Mouse (Mus musculus) intestine, embryonic 15.5 days (tissue): ENCODE measurements around the gene Ghr. TPM values are rescaled to one million over a fixed set of nuclear protein-coding genes. Genes with fewer than 3 reads are reported as not detected.
A peak's percentile ranks its signal among the peaks of the same experiment; 100 is the strongest.

Experiments
- ATAC-seq: fragments of 200-750 bp; cut with Nextera tagmentation; 2 replicates; pipeline ENCODE4 v1.8.0; 2017; ENCODE audit warnings: moderate TSS enrichment, moderate library complexity
- H3K27ac ChIP-seq: fragments of 300-500 bp; sonication (generic); 2 replicates; pipeline ENCODE4 v1.5.1; 2015; ENCODE audit warnings: mild to moderate bottlenecking, inconsistent platforms
- H3K27me3 ChIP-seq: fragments of 300-500 bp; sonication (generic); replicated peaks from 2 replicates; pipeline ENCODE4 v1.6.1; 2015; ENCODE audit warnings: inconsistent platforms
- H3K36me3 ChIP-seq: fragments of 300-500 bp; sonication (generic); 2 replicates; pipeline ENCODE4 v1.6.1; 2015; ENCODE audit warnings: inconsistent platforms
- H3K4me1 ChIP-seq: fragments of 300-500 bp; sonication (generic); replicated peaks from 2 replicates; pipeline ENCODE4 v1.6.1; 2015; ENCODE audit warnings: inconsistent platforms
- H3K4me2 ChIP-seq: fragments of 300-500 bp; sonication (generic); replicated peaks from 2 replicates; pipeline ENCODE4 v1.6.1; 2015; ENCODE audit warnings: mild to moderate bottlenecking, inconsistent platforms
- H3K4me3 ChIP-seq: fragments of 300-500 bp; sonication (generic); replicated peaks from 2 replicates; pipeline ENCODE4 v1.5.1; 2015; ENCODE audit warnings: inconsistent platforms
- H3K9ac ChIP-seq: fragments of 300-500 bp; sonication (generic); 2 replicates; pipeline ENCODE4 v1.6.1; 2015; ENCODE audit warnings: inconsistent platforms
- H3K9me3 ChIP-seq: fragments of 300-500 bp; sonication (generic); 2 replicates; pipeline ENCODE4 v1.6.1; 2016; ENCODE audit warnings: inconsistent platforms
- whole genome bisulfite sequencing: fragments of 180-500 bp; shearing (Covaris S2); methylation state at CpG from one replicate; pipeline ENCODE4 v1.1.7; 2015; 5-methylcytosine and 5-hydroxymethylcytosine counted together
- polyA plus RNA-seq: library from polyadenylated mRNA; unstranded; fragments of >200 nt; fragmentation: Nextera tagmentation; extraction: Ambion mirVana; gene quantifications from 2 replicates; pipeline ENCODE4 v1.2.1, GENCODE M21; 2015

Ghr gene
- polyA plus RNA-seq, 1 experiment from 2014 or later, result 111 TPM

- H3K4me1 ChIP-seq, result peaks cover 4% of the 10 kb centered on the region; the same call in 1 of the 2 replicates
- H3K9me3 ChIP-seq, result no peaks in the 10 kb centered on the region
- WGBS, result 76% methylated on average over 3 of the region's 3 CpGs
- H3K36me3 ChIP-seq, result no peaks in the 10 kb centered on the region
- no peaks in the 10 kb centered on the region for H3K27me3 ChIP-seq
- no peak overlapping the region for H3K27ac ChIP-seq
- no peak overlapping the region for H3K4me3 ChIP-seq
- no peak for ATAC-seq
- H3K9ac ChIP-seq, result no peak overlapping the region
- H3K4me2 ChIP-seq, result no peak overlapping the region
Observed at GRCm38 (mm10) chr15:3509089-3509488, 74.2 kb downstream of the Ghr start.

- H3K4me2 ChIP-seq, result no peak overlapping the region
- ATAC-seq, result no peak
- H3K27ac ChIP-seq, result no peak overlapping the region
- H3K27me3 ChIP-seq, result no peaks in the 10 kb centered on the region
- H3K36me3 ChIP-seq, result no peaks in the 10 kb centered on the region
- H3K9me3 ChIP-seq, result no peaks in the 10 kb centered on the region
- H3K4me3 ChIP-seq, result no peak overlapping the region
- no peak overlapping the region for H3K9ac ChIP-seq
- peaks cover 4% of the 10 kb centered on the region; the same call in 1 of the 2 replicates for H3K4me1 ChIP-seq
- 87% methylated on average over 2 of the region's 2 CpGs for WGBS
Observed at GRCm38 (mm10) chr15:3507329-3507728, 76.0 kb downstream of the Ghr start.

DNA sequence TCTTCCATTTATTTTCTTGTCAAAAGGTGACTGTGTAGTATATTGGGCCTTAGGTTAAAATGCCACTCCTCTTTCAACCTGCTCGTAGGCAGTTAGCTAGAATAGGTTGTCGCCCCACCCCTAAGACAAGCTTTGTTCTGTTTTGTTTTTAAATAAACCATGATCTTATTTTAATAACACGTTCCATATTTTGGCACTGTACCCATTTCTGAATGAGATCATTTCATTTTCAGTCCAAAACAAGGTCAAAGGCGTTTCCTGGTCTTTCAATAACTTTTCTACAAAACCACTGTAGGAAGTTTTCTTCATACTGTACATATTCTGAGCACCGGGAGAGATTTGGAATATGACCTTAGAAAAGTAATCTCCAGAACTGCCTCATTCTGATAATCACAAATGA lies 78.6 kb downstream of the Ghr start:
- H3K27ac ChIP-seq, result no peak overlapping the region
- H3K4me1 ChIP-seq, result peaks cover 4% of the 10 kb centered on the region; the same call in 1 of the 2 replicates
- no peaks in the 10 kb centered on the region for H3K27me3 ChIP-seq
- no peaks in the 10 kb centered on the region for H3K36me3 ChIP-seq
- ATAC-seq, result no peak
- 75% methylated on average over 5 of the region's 5 CpGs for WGBS
- no peak overlapping the region for H3K4me2 ChIP-seq
- H3K9me3 ChIP-seq, result no peaks in the 10 kb centered on the region
- no peak overlapping the region for H3K9ac ChIP-seq
- no peak overlapping the region for H3K4me3 ChIP-seq

DNA sequence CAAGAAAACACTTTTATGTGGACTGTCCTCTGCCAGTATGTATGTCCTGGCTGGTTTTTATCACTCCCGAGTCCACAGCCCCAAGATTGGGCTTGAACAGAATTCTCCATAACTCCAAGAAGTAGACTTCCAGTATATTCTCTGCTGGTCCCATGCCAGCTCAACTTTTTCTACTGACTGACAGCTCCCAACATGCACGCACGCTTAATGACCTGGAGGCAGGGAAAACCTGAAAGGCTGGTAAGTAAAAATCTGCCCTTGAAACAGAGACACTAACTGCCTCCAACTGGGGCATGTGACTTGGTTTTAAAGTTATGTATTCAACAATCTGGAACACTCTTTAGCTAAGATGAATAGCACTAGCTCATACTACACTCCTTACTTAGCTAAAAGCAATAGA lies 81.6 kb downstream of the Ghr start:
- H3K27me3 ChIP-seq, result no peaks in the 10 kb centered on the region
- H3K4me1 ChIP-seq, result no peaks in the 10 kb centered on the region
- 0 out of 2 replicates have a peak, but pooled peaks have one; percentile 19 for ATAC-seq
- no peaks in the 10 kb centered on the region for H3K9me3 ChIP-seq
- no peak overlapping the region for H3K4me3 ChIP-seq
- no peaks in the 10 kb centered on the region for H3K36me3 ChIP-seq
- H3K4me2 ChIP-seq, result no peak overlapping the region
- no peak overlapping the region for H3K27ac ChIP-seq
- no peak overlapping the region for H3K9ac ChIP-seq
- WGBS, result 62% methylated on average over 3 of the region's 3 CpGs

DNA sequence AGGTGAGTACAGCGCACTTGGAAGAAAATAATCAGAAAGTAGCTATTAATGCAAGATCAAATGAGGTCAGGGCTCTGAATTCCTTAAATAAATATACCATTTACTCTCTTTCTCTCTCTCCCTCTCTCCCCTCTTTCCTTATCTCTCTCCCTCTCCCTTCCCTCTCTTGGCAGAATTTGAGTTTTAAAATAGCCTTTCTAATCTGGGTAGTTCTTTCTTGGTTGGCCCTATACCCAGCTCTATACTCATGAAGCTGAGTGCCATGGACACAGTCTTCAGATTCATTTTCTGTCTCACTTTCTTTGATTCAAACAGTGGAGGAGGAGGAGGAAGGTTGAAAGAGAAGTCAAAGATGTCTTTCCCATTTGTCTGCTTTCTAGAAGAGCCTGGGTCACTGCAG lies 84.3 kb downstream of the Ghr start:
- Histone ChIP-seq H3K4me2 (no peak overlapping the region), H3K36me3 (no peaks in the 10 kb centered on the region), H3K9me3 (no peaks in the 10 kb centered on the region), H3K27ac (no peak overlapping the region), H3K4me1 (no peaks in the 10 kb centered on the region), H3K27me3 (no peaks in the 10 kb centered on the region), H3K9ac (no peak overlapping the region), H3K4me3 (no peak overlapping the region)
- no peak for ATAC-seq
- 91% methylated on average over 1 of the region's 1 CpGs for WGBS

DNA sequence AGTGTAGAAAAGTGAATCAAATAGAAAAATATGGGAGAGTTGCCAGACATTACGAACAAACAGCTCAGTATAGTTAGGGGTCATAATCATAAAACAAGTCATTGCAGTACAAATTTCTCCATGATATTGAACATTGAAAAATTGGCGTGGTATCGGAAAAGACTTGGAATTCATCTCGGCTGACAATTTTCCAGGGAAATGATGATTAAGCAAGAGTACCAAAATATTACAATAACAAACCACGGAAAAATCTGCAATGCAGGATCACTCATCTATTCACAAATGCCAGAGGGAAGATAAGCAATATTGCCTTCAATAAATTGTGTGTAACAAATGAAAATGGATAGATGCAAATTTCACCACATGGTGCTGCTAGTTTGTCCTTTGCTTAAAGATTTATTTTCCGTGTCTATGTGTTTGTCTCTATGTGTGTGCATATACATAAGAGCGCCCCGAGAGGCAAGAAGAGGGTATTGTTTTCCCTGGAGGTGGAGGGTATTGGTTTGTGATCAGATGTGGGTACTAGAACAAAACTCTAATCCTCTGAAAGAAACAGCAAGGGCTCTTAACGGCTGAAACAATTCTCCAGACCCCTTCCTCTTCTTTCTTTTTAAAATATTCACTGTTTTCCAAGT lies 85.2 kb downstream of the Ghr start:
- H3K27ac ChIP-seq, result no peak overlapping the region
- no peaks in the 10 kb centered on the region for H3K4me1 ChIP-seq
- no peak overlapping the region for H3K4me3 ChIP-seq
- ATAC-seq, result no peak
- no peak overlapping the region for H3K9ac ChIP-seq
- 82% methylated on average over 9 of the region's 9 CpGs for WGBS
- no peaks in the 10 kb centered on the region for H3K36me3 ChIP-seq
- no peaks in the 10 kb centered on the region for H3K9me3 ChIP-seq
- no peak overlapping the region for H3K4me2 ChIP-seq
- no peaks in the 10 kb centered on the region for H3K27me3 ChIP-seq

- no peak for ATAC-seq
- H3K4me1 ChIP-seq, result no peaks in the 10 kb centered on the region
- no peak overlapping the region for H3K9ac ChIP-seq
- WGBS, result 70% methylated on average over 3 of the region's 3 CpGs
- no peak overlapping the region for H3K4me3 ChIP-seq
- H3K27ac ChIP-seq, result no peak overlapping the region
- no peaks in the 10 kb centered on the region for H3K27me3 ChIP-seq
- H3K36me3 ChIP-seq, result no peaks in the 10 kb centered on the region
- no peaks in the 10 kb centered on the region for H3K9me3 ChIP-seq
- no peak overlapping the region for H3K4me2 ChIP-seq
Observed at GRCm38 (mm10) chr15:3490868-3491267, 92.4 kb downstream of the Ghr start.

- Histone ChIP-seq H3K36me3 (no peaks in the 10 kb centered on the region), H3K9ac (no peak overlapping the region), H3K27ac (no peak overlapping the region), H3K4me3 (no peak overlapping the region), H3K9me3 (no peaks in the 10 kb centered on the region), H3K4me2 (no peak overlapping the region), H3K27me3 (no peaks in the 10 kb centered on the region), H3K4me1 (no peaks in the 10 kb centered on the region)
- ATAC-seq, result no peak
- 87% methylated on average over 2 of the region's 2 CpGs for WGBS
Observed at GRCm38 (mm10) chr15:3490011-3490410, 93.3 kb downstream of the Ghr start.

DNA sequence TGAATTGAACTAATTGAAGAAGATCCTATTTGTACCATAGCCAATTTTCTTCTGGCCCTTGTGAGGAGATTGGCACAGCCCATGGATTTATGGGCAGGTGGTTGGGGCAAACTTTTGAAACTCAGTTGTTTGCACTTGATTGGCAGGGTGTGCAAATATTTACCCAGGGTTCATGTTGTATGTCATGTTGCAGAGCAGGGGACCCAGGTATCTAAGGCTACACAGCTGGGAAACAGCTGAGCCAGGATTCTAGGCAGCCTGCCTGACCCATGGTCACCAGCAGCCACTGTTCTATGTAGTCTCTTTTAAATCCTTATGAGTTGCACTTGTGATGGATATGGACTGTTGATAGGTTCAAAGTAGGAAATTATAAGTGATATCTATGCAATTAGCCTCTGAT lies 94.1 kb downstream of the Ghr start:
- H3K36me3 ChIP-seq, result no peaks in the 10 kb centered on the region
- H3K4me1 ChIP-seq, result no peaks in the 10 kb centered on the region
- no peaks in the 10 kb centered on the region for H3K27me3 ChIP-seq
- H3K9ac ChIP-seq, result no peak overlapping the region
- ATAC-seq, result peak; percentile 59; the same call in 1 of the 2 replicates
- no peak overlapping the region for H3K27ac ChIP-seq
- H3K4me3 ChIP-seq, result no peak overlapping the region
- H3K4me2 ChIP-seq, result no peak overlapping the region
- H3K9me3 ChIP-seq, result no peaks in the 10 kb centered on the region

- Histone ChIP-seq H3K4me3 (no peak overlapping the region), H3K9me3 (no peaks in the 10 kb centered on the region), H3K27me3 (no peaks in the 10 kb centered on the region), H3K4me2 (no peak overlapping the region), H3K27ac (no peak overlapping the region), H3K9ac (no peak overlapping the region), H3K36me3 (no peaks in the 10 kb centered on the region), H3K4me1 (no peaks in the 10 kb centered on the region)
- no peak for ATAC-seq
- WGBS, result 62% methylated on average over 3 of the region's 3 CpGs
Observed at GRCm38 (mm10) chr15:3488601-3489000, 94.7 kb downstream of the Ghr start.

- Histone ChIP-seq H3K9me3 (no peaks in the 10 kb centered on the region), H3K9ac (no peak overlapping the region), H3K4me1 (no peaks in the 10 kb centered on the region), H3K36me3 (no peaks in the 10 kb centered on the region), H3K4me2 (no peak overlapping the region), H3K27me3 (no peaks in the 10 kb centered on the region), H3K27ac (no peak overlapping the region), H3K4me3 (no peak overlapping the region)
- ATAC-seq, result no peak
- WGBS, result 67% methylated on average over 5 of the region's 5 CpGs
Observed at GRCm38 (mm10) chr15:3486691-3487090, 96.6 kb downstream of the Ghr start.

GRCm38 (mm10) chr15:3485367-3485766 lies 97.9 kb downstream of the Ghr start:
- Histone ChIP-seq H3K9ac (no peak overlapping the region), H3K36me3 (no peaks in the 10 kb centered on the region), H3K4me3 (no peak overlapping the region), H3K27me3 (no peaks in the 10 kb centered on the region), H3K4me1 (no peaks in the 10 kb centered on the region), H3K9me3 (no peaks in the 10 kb centered on the region), H3K27ac (no peak overlapping the region), H3K4me2 (no peak overlapping the region)
- WGBS, result 91% methylated on average over 1 of the region's 1 CpGs
- no peak for ATAC-seq

GRCm38 (mm10) chr15:3483451-3483850 lies 99.8 kb downstream of the Ghr start:
- Histone ChIP-seq H3K36me3 (no peaks in the 10 kb centered on the region), H3K27me3 (no peaks in the 10 kb centered on the region), H3K9ac (no peak overlapping the region), H3K4me1 (no peaks in the 10 kb centered on the region), H3K4me2 (no peak overlapping the region), H3K9me3 (no peaks in the 10 kb centered on the region), H3K27ac (no peak overlapping the region), H3K4me3 (no peak overlapping the region)
- 80% methylated on average over 3 of the region's 3 CpGs for WGBS
- ATAC-seq, result no peak
